Mouse (Mus musculus) erythroblast, embryonic 14.5 days (primary cell): ENCODE results near the gene Uap1.

Experiments used
- GATA1 ChIP-seq: IDR thresholded peaks from 2 replicates; pipeline ENCODE4 v1.6.1; 2012; ENCODE audit warnings: low read length, inconsistent platforms, mixed read lengths
- TAL1 ChIP-seq: IDR thresholded peaks from 3 replicates; pipeline ENCODE4 v1.6.1; 2012; ENCODE audit warnings: low read length, inconsistent platforms, mixed read lengths

DNA sequence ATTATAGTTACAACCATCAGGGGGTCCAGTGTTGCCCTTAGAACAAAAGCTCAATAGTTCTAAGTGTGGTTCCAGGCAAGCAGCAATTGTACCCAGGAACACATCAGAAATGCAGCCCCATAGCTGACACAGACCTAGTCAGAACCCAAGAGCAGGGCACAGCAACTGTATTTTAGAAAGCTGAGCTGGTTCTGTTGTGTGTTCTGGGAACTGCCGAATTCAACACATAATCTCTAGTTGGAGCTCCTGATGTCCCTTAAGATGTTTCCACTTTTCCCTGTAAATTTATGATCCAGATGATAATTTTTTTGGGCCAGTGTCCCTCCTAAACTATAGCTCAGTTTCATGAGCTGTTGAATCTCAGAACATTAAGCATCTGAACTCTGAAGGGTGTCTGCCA is 17.2 kb upstream of the Uap1 start:
- TF ChIP-seq GATA1 (no peak), TAL1 (no peak)
